Mouse (Mus musculus) ES-Bruce4 (cell line): ENCODE results near the gene Trim30d.
"Not testable (repeated sequence)": the region's sequence is repeated elsewhere in the genome, so short reads cannot be mapped to it uniquely, and the experiment has no call there.

Source experiments
- CTCF ChIP-seq: IDR thresholded peaks from one replicate; pipeline ENCODE4 v1.8.1; 2011; ENCODE audit warnings: low read depth, low read length
- POLR2A ChIP-seq: IDR thresholded peaks from one replicate; pipeline ENCODE4 v1.8.1; 2011; ENCODE audit warnings: low read length; ENCODE audit not compliant: insufficient read depth

GRCm38 (mm10) chr7:104507421-104508065, at the start of gene Trim30d:
- not testable (repeated sequence) for TF ChIP-seq CTCF, POLR2A
